Mouse (Mus musculus): ENCODE data around the gene Efna2. TPM values are rescaled to one million over a fixed set of nuclear protein-coding genes. Genes with fewer than 3 reads are reported as not detected.

Efna2 gene
- polyA plus RNA-seq (2017; shearing (Covaris generic)), result 0.41 TPM

DNA sequence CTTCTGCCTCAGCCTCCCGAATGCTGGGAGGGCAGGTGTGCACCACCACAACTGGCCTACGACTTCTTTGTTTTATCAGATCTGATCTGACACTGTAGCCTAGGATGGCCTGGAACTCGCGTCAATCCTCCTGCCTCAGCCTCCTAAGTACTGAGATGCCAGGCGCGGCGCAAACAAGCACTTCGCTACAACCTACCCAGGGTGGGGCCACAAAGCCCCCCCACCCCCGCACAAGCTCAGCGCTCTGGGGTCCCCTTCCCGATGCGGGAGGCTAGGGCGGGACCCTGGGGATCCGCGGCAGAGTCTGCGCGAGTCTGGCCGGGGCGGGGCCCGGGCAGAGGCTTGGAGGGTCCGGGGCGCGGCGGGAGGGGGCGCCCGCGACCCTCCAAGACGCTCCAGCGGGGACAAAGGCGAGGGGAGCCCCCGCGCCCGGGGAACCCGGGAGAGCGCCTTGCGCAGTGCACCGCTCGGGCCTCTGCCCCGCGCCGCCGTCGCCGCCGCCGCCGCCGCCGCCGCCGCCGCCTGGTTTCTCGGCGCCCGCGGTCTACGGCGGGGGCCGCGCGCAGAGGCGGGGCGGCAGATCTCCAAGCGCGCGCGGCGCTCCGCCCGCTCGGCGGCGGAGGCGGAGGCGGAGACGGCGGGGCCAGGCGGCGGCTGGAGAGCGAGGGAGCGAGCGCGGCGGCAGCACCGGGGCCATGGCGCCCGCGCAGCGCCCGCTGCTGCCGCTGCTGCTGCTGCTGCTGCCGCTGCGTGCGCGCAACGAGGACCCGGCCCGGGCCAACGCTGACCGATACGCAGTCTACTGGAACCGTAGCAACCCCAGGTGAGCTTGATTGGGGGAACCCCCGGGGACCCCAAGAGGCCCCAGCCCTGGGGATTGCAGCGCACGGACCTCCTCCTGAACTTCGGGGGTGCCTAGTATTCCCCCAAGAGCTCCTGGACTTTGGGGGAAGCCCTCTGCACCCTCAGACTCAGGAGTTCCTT is at the start of gene Efna2:
Gene Efna2, plus strand, starts transcription at position 415 of the 984 bp plus-strand sequence.

GRCm38 (mm10) chr10:80138553-80139438 is 40.5 kb upstream of the Efna2 start, which contains the start of gene Atp5d:
TSS of gene Atp5d (plus strand) at chr10:80138632.

DNA sequence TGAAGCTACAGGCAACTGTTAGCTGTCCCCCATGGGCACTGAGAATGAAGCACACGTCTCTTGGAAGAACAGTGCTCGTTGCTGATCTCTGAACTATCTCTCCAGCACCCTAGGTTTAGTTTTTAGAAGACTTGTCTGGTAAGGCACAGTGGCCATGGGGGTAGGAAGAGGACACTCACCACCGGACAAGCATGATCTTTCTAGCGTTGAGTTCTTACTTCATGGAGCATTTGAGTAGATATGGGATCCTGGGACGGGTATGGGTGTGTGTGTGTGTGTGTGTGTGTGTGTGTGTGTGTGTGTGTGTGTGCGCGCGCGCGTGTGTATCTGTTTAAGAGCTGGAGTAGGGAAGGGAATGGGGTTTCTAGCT is 38.6 kb upstream of the Efna2 start, which contains the start of gene Cbarp:
Gene Cbarp, minus strand, starts transcription at position 170 of the 370 bp plus-strand sequence.

DNA sequence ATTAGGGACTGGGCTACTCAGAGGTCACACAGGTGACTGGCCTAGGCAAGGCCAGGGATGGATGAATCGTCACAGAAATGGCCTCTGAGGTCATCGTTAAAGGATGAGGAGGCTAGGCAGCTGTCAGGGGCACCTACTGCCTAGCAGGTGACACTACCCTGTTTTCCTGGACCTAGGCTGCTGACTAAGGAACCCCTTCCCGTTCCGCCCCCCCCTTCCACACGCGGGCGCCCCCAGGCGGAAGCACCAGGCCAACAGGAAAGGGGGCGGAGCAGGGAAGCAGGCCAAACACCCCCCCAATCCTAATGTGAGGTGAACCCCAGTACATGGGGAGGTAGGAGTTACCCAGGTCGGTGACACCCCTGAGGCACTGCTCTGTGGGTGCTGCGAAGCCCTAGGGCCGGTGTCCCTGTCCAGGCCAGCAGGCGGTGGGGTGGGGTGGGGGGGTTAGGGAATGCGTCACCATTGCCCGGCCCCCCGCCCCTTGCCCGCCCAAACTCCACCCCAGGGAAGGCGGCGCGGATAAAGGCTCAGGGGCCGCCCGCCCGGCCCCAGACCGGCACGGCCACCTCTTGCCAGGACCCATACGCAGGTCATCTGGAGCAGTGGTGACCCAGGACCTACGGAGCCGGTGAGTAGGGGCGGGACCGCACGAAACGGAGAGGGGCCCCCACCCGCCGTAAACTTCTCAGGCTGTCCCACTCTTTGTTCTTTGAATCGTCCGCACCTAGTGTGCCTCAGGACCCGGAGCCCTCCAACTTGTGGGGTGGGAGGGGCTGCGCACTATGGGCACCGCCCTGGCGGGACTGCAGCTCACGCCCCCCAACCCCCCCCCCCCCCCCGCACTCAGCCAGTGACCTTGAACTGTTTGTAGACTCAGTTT is 31.3 kb upstream of the Efna2 start, which contains the start of gene Midn:
Gene Midn, plus strand, starts transcription at position 554 of the 883 bp plus-strand sequence.

DNA sequence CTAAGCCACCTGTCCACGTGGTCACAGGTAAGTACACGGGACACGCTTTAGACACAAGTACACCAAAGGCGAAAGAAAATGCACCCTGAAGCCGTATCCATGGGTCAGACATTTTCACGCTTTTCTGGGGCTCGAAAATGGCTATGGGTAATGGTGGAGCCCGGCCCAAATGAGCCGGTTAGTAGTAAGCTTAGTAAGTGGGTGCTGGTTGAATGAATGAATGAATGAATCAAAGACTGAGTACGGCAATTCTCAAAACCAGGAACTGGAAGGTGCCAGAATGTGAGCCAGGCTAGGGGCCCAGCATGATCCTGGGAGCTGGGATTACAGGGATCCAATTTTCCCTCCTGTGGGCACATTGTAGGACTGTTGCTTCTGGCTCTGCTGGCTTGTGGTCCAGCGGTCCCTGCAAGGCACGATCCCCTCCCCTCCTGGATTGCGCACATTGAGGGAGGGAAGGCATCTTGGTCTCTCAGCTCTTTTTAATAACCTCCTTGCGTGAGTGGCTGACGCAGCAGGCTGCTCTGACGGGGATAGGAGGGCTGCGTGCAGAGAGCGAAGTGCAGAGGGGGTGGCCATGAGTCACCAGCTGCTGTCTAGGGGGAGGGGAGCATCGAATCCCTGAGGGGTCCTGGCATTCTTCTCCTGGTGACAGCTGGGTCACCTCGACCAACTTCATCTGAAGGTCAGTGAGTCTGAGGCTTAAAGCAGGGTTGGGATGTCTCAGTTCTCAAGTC is 13.7 kb upstream of the Efna2 start, which contains the start of gene Cirbp:
Gene Cirbp, plus strand, starts transcription at position 594 of the 737 bp plus-strand sequence.

DNA sequence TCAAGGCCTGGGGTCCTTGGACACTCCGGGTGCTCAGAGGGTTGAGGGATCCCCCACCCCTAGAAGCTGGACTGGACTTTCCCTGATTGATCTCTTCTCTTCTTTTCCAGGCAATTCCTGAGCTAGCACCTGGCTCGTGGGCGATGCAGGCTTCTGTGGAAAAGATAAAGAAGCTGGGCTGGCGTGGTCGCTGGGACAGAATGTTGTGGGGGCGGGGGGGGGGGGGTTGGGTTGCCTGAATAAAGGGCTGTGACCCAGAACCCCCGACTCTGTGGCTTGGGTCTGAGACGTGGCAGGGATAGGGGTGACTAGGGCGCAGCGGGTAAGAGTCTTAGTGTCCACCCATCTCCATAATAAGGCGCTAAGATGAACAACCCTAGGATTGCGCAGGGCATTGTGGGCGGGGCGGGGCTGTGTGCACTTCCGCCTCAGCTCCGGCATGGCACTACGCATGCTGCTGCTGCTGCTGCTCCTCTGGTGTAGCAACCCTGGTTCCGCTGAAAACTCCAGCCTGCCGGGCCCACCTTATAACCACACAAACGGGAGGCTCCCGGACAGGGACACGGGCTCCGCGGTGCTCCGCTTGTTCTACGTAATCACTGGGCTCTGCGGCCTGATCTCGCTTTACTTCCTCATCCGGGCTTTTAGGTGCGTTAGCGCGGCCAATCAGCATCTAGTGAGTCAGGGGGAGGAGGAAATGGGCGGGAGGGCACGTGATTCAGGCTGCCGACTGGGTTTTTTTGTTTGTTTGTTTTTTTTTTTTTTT is 6.6 kb upstream of the Efna2 start, which contains the start of gene 1600002K03Rik:
Gene 1600002K03Rik, plus strand, starts transcription at position 418 of the 766 bp plus-strand sequence.

GRCm38 (mm10) chr10:80226416-80227165 is 47.3 kb downstream of the Efna2 start, which contains the start of gene Mum1:
TSS of gene Mum1 (plus strand) at chr10:80226434.

Other genes starting within 250 kb of the Efna2 start
- 74.2 TPM for gene Wdr18, start 219.3 kb upstream of the Efna2 start, polyA plus RNA-seq (2017; shearing (Covaris generic))
- gene Grin3b, start 208.8 kb upstream of the Efna2 start, polyA plus RNA-seq (2017; shearing (Covaris generic)), result 0.49 TPM
- gene Tmem259, start 195.2 kb upstream of the Efna2 start, polyA plus RNA-seq (2017; shearing (Covaris generic)), result 26.7 TPM
- 580 TPM for gene Cnn2, start 190.9 kb upstream of the Efna2 start, polyA plus RNA-seq (2017; shearing (Covaris generic))
- 42.6 TPM for gene Abca7, start 183.0 kb upstream of the Efna2 start, polyA plus RNA-seq (2017; shearing (Covaris generic))
- gene Arhgap45, start 162.8 kb upstream of the Efna2 start, polyA plus RNA-seq (2017; shearing (Covaris generic)), result 732 TPM
- 104 TPM for gene Polr2e, start 139.7 kb upstream of the Efna2 start, polyA plus RNA-seq (2017; shearing (Covaris generic))
- 296 TPM for gene Gpx4, start 132.3 kb upstream of the Efna2 start, polyA plus RNA-seq (2017; shearing (Covaris generic))
- 60.3 TPM for gene Sbno2, start 73.9 kb upstream of the Efna2 start, polyA plus RNA-seq (2017; shearing (Covaris generic))
- 31.4 TPM for gene Stk11, start 63.7 kb upstream of the Efna2 start, polyA plus RNA-seq (2017; shearing (Covaris generic))
- 367 TPM for gene Atp5d, start 40.9 kb upstream of the Efna2 start, polyA plus RNA-seq (2017; shearing (Covaris generic))
- 5.3 TPM for gene Cbarp, start 38.6 kb upstream of the Efna2 start, polyA plus RNA-seq (2017; shearing (Covaris generic))
- 4.4 TPM for gene Midn, start 31.2 kb upstream of the Efna2 start, polyA plus RNA-seq (2017; shearing (Covaris generic))
- 232 TPM for gene Cirbp, start 13.5 kb upstream of the Efna2 start, polyA plus RNA-seq (2017; shearing (Covaris generic))
- 18.9 TPM for gene 1600002K03Rik, start 6.5 kb upstream of the Efna2 start, polyA plus RNA-seq (2017; shearing (Covaris generic))
- gene Mum1, start 47.0 kb downstream of the Efna2 start, polyA plus RNA-seq (2017; shearing (Covaris generic)), result 66.2 TPM
- 159 TPM for gene Ndufs7, start 69.6 kb downstream of the Efna2 start, polyA plus RNA-seq (2017; shearing (Covaris generic))
- 1.8 TPM for gene Gamt, start 81.5 kb downstream of the Efna2 start, polyA plus RNA-seq (2017; shearing (Covaris generic))
- 78.1 TPM for gene Dazap1, start 82.0 kb downstream of the Efna2 start, polyA plus RNA-seq (2017; shearing (Covaris generic))
- 748 TPM for gene Rps15, start 113.0 kb downstream of the Efna2 start, polyA plus RNA-seq (2017; shearing (Covaris generic))
- gene Apc2, start 116.5 kb downstream of the Efna2 start, polyA plus RNA-seq (2017; shearing (Covaris generic)), result 0.05 TPM
- 29.9 TPM for gene 2310011J03Rik, start 141.1 kb downstream of the Efna2 start, polyA plus RNA-seq (2017; shearing (Covaris generic))
- gene Pcsk4, start 150.0 kb downstream of the Efna2 start, polyA plus RNA-seq (2017; shearing (Covaris generic)), result 1.8 TPM
- gene Reep6, start 150.5 kb downstream of the Efna2 start, polyA plus RNA-seq (2017; shearing (Covaris generic)), result not detected
- gene Adamtsl5, start 168.9 kb downstream of the Efna2 start, polyA plus RNA-seq (2017; shearing (Covaris generic)), result not detected
- gene Plk5, start 177.0 kb downstream of the Efna2 start, polyA plus RNA-seq (2017; shearing (Covaris generic)), result not detected
- gene Mex3d, start 208.2 kb downstream of the Efna2 start, polyA plus RNA-seq (2017; shearing (Covaris generic)), result 7.3 TPM
- 92.9 TPM for gene Mbd3, start 220.1 kb downstream of the Efna2 start, polyA plus RNA-seq (2017; shearing (Covaris generic))
- 115 TPM for gene Uqcr11, start 227.3 kb downstream of the Efna2 start, polyA plus RNA-seq (2017; shearing (Covaris generic))

All from effector memory CD4-positive, alpha-beta T cell, adult 7 months (primary cell).